ENCODE assay signal across 8 mouse cellular contexts in genomic region chr19:29046961-29047333, GRCm38 (mm10). TPM values are rescaled to one million over a fixed set of nuclear protein-coding genes. Genes with fewer than 3 reads are reported as not detected.
A peak's percentile ranks its signal among the peaks of the same experiment; 100 is the strongest.
DNase-seq lines count a peak whose midpoint lies in the region; ATAC-seq and TF ChIP-seq lines count a peak whose summit lies in the region.

No protein-coding gene starts in this region.

- H3K4me3 ChIP-seq in kidney, postnatal 0 days (replicated peaks; ENCODE audit: low read depth, low read length), result peak overlapping the region; percentile 95
- H3K4me3 ChIP-seq in brown adipose tissue, adult 24 weeks (ENCODE audit: insufficient read depth, low read depth, low read length), result peak overlapping the region; percentile 99
- peak overlapping the region; percentile 85 for H3K4me3 ChIP-seq in hindbrain, embryonic 15.5 days
- peak overlapping the region; percentile 88 for H3K4me3 ChIP-seq in midbrain, embryonic 16.5 days (ENCODE audit: low read depth, low read length)

- no peak for TF ChIP-seq CTCF in kidney, postnatal 0 days (IDR thresholded peaks at IDR 0.05; ENCODE audit: low read depth)

- H3K9me3 ChIP-seq in kidney, postnatal 0 days (replicated peaks; ENCODE audit: low read length), result no peaks in the 10 kb centered on the region
- no peaks in the 10 kb centered on the region for H3K9me3 ChIP-seq in hindbrain, embryonic 15.5 days
- H3K9me3 ChIP-seq in midbrain, embryonic 16.5 days (replicated peaks; ENCODE audit: control insufficient read depth, low read length, poor library complexity, severe bottlenecking), result no peaks in the 10 kb centered on the region

- H3K27me3 ChIP-seq in kidney, postnatal 0 days (ENCODE audit: insufficient read depth, low read length), result no peaks in the 10 kb centered on the region
- no peaks in the 10 kb centered on the region for H3K27me3 ChIP-seq in hindbrain, embryonic 15.5 days
- no peaks in the 10 kb centered on the region for H3K27me3 ChIP-seq in midbrain, embryonic 16.5 days (ENCODE audit: control insufficient read depth, insufficient read depth, low read depth, low read length)

- peak overlapping the region; percentile 96 for H3K9ac ChIP-seq in kidney, postnatal 0 days (ENCODE audit: low read depth, low read length)
- H3K9ac ChIP-seq in hindbrain, embryonic 15.5 days, result peak overlapping the region; percentile 87
- peak overlapping the region; percentile 92 for H3K9ac ChIP-seq in midbrain, embryonic 16.5 days (ENCODE audit: low read depth, low read length)

- DNase-seq in kidney, postnatal 0 days (ENCODE audit: low spot score), result no peak
- DNase-seq in kidney, postnatal 36 days, result no peak
- DNase-seq in B cell, adult 2 months, result no peak
- no peak for DNase-seq in spleen, adult 18-20 months
- DNase-seq in adrenal gland, postnatal 25 days, result no peak

- peak overlapping the region; percentile 96 for H3K27ac ChIP-seq in kidney, postnatal 0 days
- peak overlapping the region; percentile 85 for H3K27ac ChIP-seq in brown adipose tissue, adult 24 weeks (replicated peaks; ENCODE audit: low read depth, low read length)
- peak overlapping the region; percentile 83 for H3K27ac ChIP-seq in hindbrain, embryonic 15.5 days (replicated peaks)
- no peak overlapping the region; the same call in 1 of the 2 replicates for H3K27ac ChIP-seq in midbrain, embryonic 16.5 days (ENCODE audit: low read length)

- 22% methylated on average over 4 of the region's 4 CpGs for WGBS in kidney, postnatal 0 days
- WGBS in hindbrain, embryonic 15.5 days, result 32% methylated on average over 4 of the region's 4 CpGs
- 27% methylated on average over 4 of the region's 4 CpGs for WGBS in midbrain, embryonic 16.5 days

- H3K4me1 ChIP-seq in kidney, postnatal 0 days (replicated peaks; ENCODE audit: insufficient read depth, low read length), result peaks cover 3% of the 10 kb centered on the region; the same call in 1 of the 2 replicates
- H3K4me1 ChIP-seq in brown adipose tissue, adult 24 weeks (ENCODE audit: control insufficient read depth, insufficient read depth, insufficient read length, low read length), result peaks cover 12% of the 10 kb centered on the region
- H3K4me1 ChIP-seq in hindbrain, embryonic 15.5 days (replicated peaks), result peaks cover 31% of the 10 kb centered on the region
- H3K4me1 ChIP-seq in midbrain, embryonic 16.5 days (ENCODE audit: control insufficient read depth, insufficient read depth, low read length), result peaks cover 14% of the 10 kb centered on the region

- ATAC-seq in kidney, postnatal 0 days (replicated peaks; ENCODE audit: low FRiP score, low read depth), result no peak
- ATAC-seq in hindbrain, embryonic 15.5 days (ENCODE audit: low FRiP score, low read depth), result no peak
- ATAC-seq in midbrain, embryonic 16.5 days, result no peak

- H3K36me3 ChIP-seq in kidney, postnatal 0 days (ENCODE audit: insufficient read depth, low read length), result no peaks in the 10 kb centered on the region
- H3K36me3 ChIP-seq in hindbrain, embryonic 15.5 days, result no peaks in the 10 kb centered on the region
- no peaks in the 10 kb centered on the region for H3K36me3 ChIP-seq in midbrain, embryonic 16.5 days (ENCODE audit: control insufficient read depth, insufficient read depth, low read length)

- H3K4me2 ChIP-seq in kidney, postnatal 0 days (ENCODE audit: low read length), result peak overlapping the region; percentile 86
- H3K4me2 ChIP-seq in hindbrain, embryonic 15.5 days, result peak overlapping the region; percentile 72
- peak overlapping the region; percentile 82 for H3K4me2 ChIP-seq in midbrain, embryonic 16.5 days (ENCODE audit: low read length)

RNA-seq across cellular contexts. Expression of gene Ak3, which starts 0.8 kb away (rescaled TPM):
- 105 and 115 TPM in 2 replicates for polyA plus RNA-seq in kidney, postnatal 0 days (2015; fragmentation: Nextera tagmentation; extraction: Ambion mirVana)
- polyA plus RNA-seq in brown adipose tissue, adult 24 weeks (2012; ENCODE audit: insufficient read depth, insufficient read length, missing spikeins), result 328 and 347 TPM in 2 replicates
- 68.5 and 75.3 TPM in 2 replicates for polyA plus RNA-seq in hindbrain, embryonic 15.5 days (2015; fragmentation: Nextera tagmentation; extraction: Ambion mirVana)
- polyA plus RNA-seq in midbrain, embryonic 16.5 days (2015; fragmentation: Nextera tagmentation; extraction: Ambion mirVana), result 64.3 and 75.1 TPM in 2 replicates
- 240 and 253 TPM in 2 replicates for total RNA-seq in adrenal gland, postnatal 25 days (2021)

RNA-seq across cellular contexts. Expression of gene Rcl1, which starts 54.2 kb away (rescaled TPM):
- 42.7 and 48.4 TPM in 2 replicates for polyA plus RNA-seq in kidney, postnatal 0 days (2015; fragmentation: Nextera tagmentation; extraction: Ambion mirVana)
- polyA plus RNA-seq in brown adipose tissue, adult 24 weeks (2012; ENCODE audit: insufficient read depth, insufficient read length, missing spikeins), result 11.7 and 12.8 TPM in 2 replicates
- polyA plus RNA-seq in hindbrain, embryonic 15.5 days (2015; fragmentation: Nextera tagmentation; extraction: Ambion mirVana), result 33.8 and 37.9 TPM in 2 replicates
- polyA plus RNA-seq in midbrain, embryonic 16.5 days (2015; fragmentation: Nextera tagmentation; extraction: Ambion mirVana), result 35.2 and 39.4 TPM in 2 replicates
- total RNA-seq in adrenal gland, postnatal 25 days (2021), result 32.4 and 32.9 TPM in 2 replicates

RNA-seq across cellular contexts. Expression of gene Cdc37l1, which starts 56.8 kb away (rescaled TPM):
- polyA plus RNA-seq in kidney, postnatal 0 days (2015; fragmentation: Nextera tagmentation; extraction: Ambion mirVana), result 28.2 and 33.0 TPM in 2 replicates
- polyA plus RNA-seq in brown adipose tissue, adult 24 weeks (2012; ENCODE audit: insufficient read depth, insufficient read length, missing spikeins), result 28.3 and 35.7 TPM in 2 replicates
- polyA plus RNA-seq in hindbrain, embryonic 15.5 days (2015; fragmentation: Nextera tagmentation; extraction: Ambion mirVana), result 42.1 and 47.1 TPM in 2 replicates
- polyA plus RNA-seq in midbrain, embryonic 16.5 days (2015; fragmentation: Nextera tagmentation; extraction: Ambion mirVana), result 48.9 and 52.6 TPM in 2 replicates
- total RNA-seq in adrenal gland, postnatal 25 days (2021), result 52.2 and 62.0 TPM in 2 replicates
